Mouse (Mus musculus) induced T-regulatory cell, adult 2 months (primary cell): ENCODE measurements around the gene Casq2.

Experiments
- DNase-seq: peaks from one replicate; pipeline ENCODE4 v3.0.0-alpha.2; 2012; ENCODE audit warnings: low read depth

Casq2 gene

GRCm38 (mm10) chr3:102086283-102086682, at the start of gene Casq2:
Gene Casq2, plus strand, starts transcription at chr3:102086415.
- no peak for DNase-seq

GRCm38 (mm10) chr3:102037806-102038205, 48.4 kb upstream of the Casq2 start:
- DNase-seq = no peak

GRCm38 (mm10) chr3:102038608-102039007, 47.6 kb upstream of the Casq2 start:
- no peak for DNase-seq

GRCm38 (mm10) chr3:102041632-102042031, 44.6 kb upstream of the Casq2 start:
- no peak for DNase-seq

- no peak for DNase-seq
These were observed 41.1 kb upstream of the Casq2 start for GRCm38 (mm10) chr3:102045071-102045470.

GRCm38 (mm10) chr3:102047532-102047931, 38.7 kb upstream of the Casq2 start:
- no peak for DNase-seq

GRCm38 (mm10) chr3:102049207-102050104, 36.8 kb upstream of the Casq2 start:
- DNase-seq = no peak

GRCm38 (mm10) chr3:102052036-102052435, 34.2 kb upstream of the Casq2 start:
- DNase-seq = no peak

- no peak for DNase-seq
These were observed 32.9 kb upstream of the Casq2 start for GRCm38 (mm10) chr3:102053293-102053692.

- DNase-seq = no peak
These were observed 30.3 kb upstream of the Casq2 start for GRCm38 (mm10) chr3:102055878-102056277.

GRCm38 (mm10) chr3:102060065-102060464, 26.1 kb upstream of the Casq2 start:
- DNase-seq = peak; percentile 18

GRCm38 (mm10) chr3:102061923-102062670, 24.1 kb upstream of the Casq2 start:
- DNase-seq = peak; percentile 44

GRCm38 (mm10) chr3:102062671-102063010, 23.6 kb upstream of the Casq2 start:
- no peak for DNase-seq

GRCm38 (mm10) chr3:102063273-102064120, 22.7 kb upstream of the Casq2 start:
- no peak for DNase-seq

GRCm38 (mm10) chr3:102064566-102064965, 21.6 kb upstream of the Casq2 start:
- no peak for DNase-seq

- DNase-seq = no peak
These were observed 18.9 kb upstream of the Casq2 start for GRCm38 (mm10) chr3:102067306-102067705.

- DNase-seq = no peak
These were observed 18.4 kb upstream of the Casq2 start for GRCm38 (mm10) chr3:102067861-102068260.

- DNase-seq = no peak
These were observed 17.0 kb upstream of the Casq2 start for GRCm38 (mm10) chr3:102069260-102069659.

- no peak for DNase-seq
These were observed 16.5 kb upstream of the Casq2 start for GRCm38 (mm10) chr3:102069686-102070085.

GRCm38 (mm10) chr3:102070360-102070759, 15.9 kb upstream of the Casq2 start:
- no peak for DNase-seq

GRCm38 (mm10) chr3:102071016-102071415, 15.2 kb upstream of the Casq2 start:
- no peak for DNase-seq

- DNase-seq = no peak
These were observed 6.8 kb upstream of the Casq2 start for GRCm38 (mm10) chr3:102079413-102079812.
